Mouse (Mus musculus) liver, embryonic 14.5 days (tissue): ENCODE results near the gene BC055324. TPM values are rescaled to one million over a fixed set of nuclear protein-coding genes. Genes with fewer than 3 reads are reported as not detected.

ENCODE experiments used
- ATAC-seq: fragments of 200-750 bp; cut with Nextera tagmentation; 2 replicates; pipeline ENCODE4 v1.8.0; 2017; ENCODE audit warnings: moderate number of reproducible peaks, mild to moderate bottlenecking, moderate library complexity; ENCODE audit not compliant: insufficient read depth
- DNase-seq, 3 experiments: peaks; one replicate each; pipeline ENCODE4 v3.0.0-alpha.2; 2012 to 2013; ENCODE audit warnings: low read depth in 3 of 3, low spot score in 3 of 3
- H3K27ac ChIP-seq: fragments of 300-500 bp; sonication (generic); 2 replicates; pipeline ENCODE4 v1.5.1; 2014; ENCODE audit warnings: moderate library complexity, mild to moderate bottlenecking, control low read depth, inconsistent platforms
- H3K27me3 ChIP-seq: fragments of 300-500 bp; sonication (generic); 2 replicates; pipeline ENCODE4 v1.6.1; 2014; ENCODE audit warnings: mild to moderate bottlenecking, low read length, moderate library complexity; ENCODE audit not compliant: control insufficient read depth, insufficient read depth
- H3K36me3 ChIP-seq: fragments of 300-500 bp; sonication (generic); replicated peaks from 2 replicates; pipeline ENCODE4 v1.6.1; 2014; ENCODE audit warnings: low read depth; ENCODE audit not compliant: control insufficient read depth, insufficient read depth
- H3K4me1 ChIP-seq, 2 experiments: fragments of 200-500 bp in 1 of 2; fragments of 300-500 bp in 1 of 2; sonication (generic) in 1 of 2; replicated peaks; 2 replicates each; pipeline ENCODE4 v1.6.1; 2012 to 2014; ENCODE audit warnings: antibody characterized with exemption in 1 of 2, inconsistent platforms in 1 of 2, low read length in 1 of 2; ENCODE audit not compliant: control insufficient read depth in 2 of 2, insufficient read depth in 2 of 2
- H3K4me2 ChIP-seq: fragments of 300-500 bp; sonication (generic); 2 replicates; pipeline ENCODE4 v1.6.1; 2014; ENCODE audit warnings: low read depth, mild to moderate bottlenecking, control low read depth, moderate library complexity
- H3K4me3 ChIP-seq, 2 experiments: fragments of 200-500 bp in 1 of 2; fragments of 300-500 bp in 1 of 2; sonication (generic) in 1 of 2; 2 replicates each; pipeline ENCODE4 v1.5.1; 2012 to 2014; ENCODE audit warnings: low read depth in 2 of 2, low read length in 2 of 2, mild to moderate bottlenecking in 2 of 2, control low read depth in 1 of 2, inconsistent platforms in 1 of 2, moderate library complexity in 1 of 2; ENCODE audit not compliant: insufficient read depth in 1 of 2
- H3K9ac ChIP-seq: fragments of 300-500 bp; sonication (generic); replicated peaks from 2 replicates; pipeline ENCODE4 v1.6.1; 2014; ENCODE audit warnings: mild to moderate bottlenecking, control low read depth, moderate library complexity
- H3K9me3 ChIP-seq: fragments of 300-500 bp; sonication (generic); 2 replicates; pipeline ENCODE4 v1.6.1; 2016; ENCODE audit warnings: low read length, mixed read lengths; ENCODE audit not compliant: control insufficient read depth
- CTCF ChIP-seq: IDR thresholded peaks from 2 replicates; pipeline ENCODE4 v1.5.1; 2016; ENCODE audit warnings: antibody characterized with exemption, low read depth, control low read depth
- EP300 ChIP-seq: IDR thresholded peaks from 2 replicates; pipeline ENCODE4 v1.6.1; 2016; ENCODE audit warnings: antibody characterized with exemption, low read depth
- WGBS: fragments of 180-500 bp; shearing (Covaris S2); extraction: QIAGEN DNeasy Blood & Tissue Kit; methylation state at CpG from one replicate; pipeline ENCODE4 v1.1.7; 2014; ENCODE audit not compliant: insufficient replicate concordance; 5-methylcytosine and 5-hydroxymethylcytosine counted together
- polyA plus RNA-seq, 2 experiments: library from polyadenylated mRNA; depleted of rRNA in 1 of 2; stranded (reverse) in 1 of 2; unstranded in 1 of 2; fragments of >200 nt; fragmentation: Nextera tagmentation in 1 of 2; extraction: Ambion mirVana in 1 of 2; gene quantifications; 2 replicates each; pipeline versions ENCODE4 v1.2.1 to v1.2.3; 2012 to 2014

The BC055324 gene
- polyA plus RNA-seq, 2 experiments = 7.9 to 10.0 TPM

DNA sequence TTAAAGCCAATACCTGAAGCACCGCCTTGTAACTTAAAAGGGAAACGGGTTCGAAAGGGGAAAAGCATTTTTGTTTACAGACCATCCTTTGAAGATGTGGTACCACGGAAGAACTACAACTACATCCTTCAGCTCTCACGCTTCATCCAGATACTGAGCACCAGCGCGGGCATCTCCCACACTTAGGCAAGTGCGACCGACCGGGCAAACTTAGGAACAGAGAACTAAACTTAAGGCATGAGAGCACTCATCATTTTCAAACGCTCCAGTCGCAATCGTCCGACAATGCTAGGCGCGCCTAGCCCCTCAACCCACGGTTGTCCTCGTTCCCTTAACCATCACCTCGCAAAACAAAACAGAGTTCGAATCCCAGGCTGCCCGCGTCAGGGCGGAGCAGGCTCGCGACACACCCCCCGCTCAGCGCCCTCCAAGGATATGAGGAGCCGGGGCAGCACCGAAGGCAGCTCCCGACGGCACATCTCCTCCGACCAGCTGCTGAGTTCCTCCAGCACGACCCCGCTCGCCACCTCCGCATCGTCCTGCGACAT, 349 bp downstream of the BC055324 start:
- Histone ChIP-seq H3K4me1 (peaks cover 5 to 6% of the 10 kb centered on the region in 2 experiments; a peak in 3 of 4 replicates), H3K36me3 (no peaks in the 10 kb centered on the region), H3K9me3 (no peaks in the 10 kb centered on the region), H3K27me3 (no peaks in the 10 kb centered on the region), H3K27ac (no peak overlapping the region), H3K4me2 (peak overlapping the region; percentile 80), H3K4me3 (peak overlapping the region; percentile 64 to 93), H3K9ac (peak overlapping the region; percentile 61)
- DNase-seq (no peak), ATAC-seq (peak; percentile 83)
- TF ChIP-seq CTCF (no peak), EP300 (no peak)
- WGBS = 2% methylated on average over 38 of the region's 38 CpGs

GRCm38 (mm10) chr1:163992371-163992770, 2.2 kb downstream of the BC055324 start:
- ATAC-seq = no peak
- WGBS = 76% methylated on average over 4 of the region's 4 CpGs

DNA sequence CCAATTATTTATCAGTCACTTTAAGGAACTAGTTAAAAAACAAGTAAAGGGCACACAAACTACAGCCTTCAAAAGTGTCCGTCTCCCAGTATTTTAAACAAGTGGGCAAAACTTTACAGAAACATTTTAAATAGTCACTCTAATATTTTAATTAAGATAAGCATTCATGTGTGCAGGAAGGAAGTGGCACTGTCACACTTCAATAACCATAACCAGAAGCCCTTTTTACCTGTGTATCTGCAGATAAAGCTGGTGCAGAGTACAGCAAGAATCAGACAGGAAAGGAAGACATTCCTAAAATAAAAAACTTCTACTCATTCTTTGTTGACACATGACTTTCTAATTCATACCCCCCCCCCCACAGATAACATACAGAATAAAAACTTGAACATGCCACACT, 18.1 kb downstream of the BC055324 start:
- DNase-seq (no peak), ATAC-seq (no peak)
- WGBS = 68% methylated on average over 1 of the region's 1 CpGs
- H3K4me2 ChIP-seq = no peak overlapping the region
- no peaks in the 10 kb centered on the region for H3K4me1 ChIP-seq
- no peak overlapping the region for H3K4me3 ChIP-seq
- H3K27me3 ChIP-seq = no peaks in the 10 kb centered on the region
- H3K36me3 ChIP-seq = peaks cover 3% of the 10 kb centered on the region; the same call in 1 of the 2 replicates
- no peaks in the 10 kb centered on the region for H3K9me3 ChIP-seq
- no peak overlapping the region for H3K27ac ChIP-seq
- TF ChIP-seq EP300 = no peak
- TF ChIP-seq CTCF = no peak
- no peak overlapping the region for H3K9ac ChIP-seq

More at GRCm38 (mm10) chr1:163992371-163992770, 2.2 kb downstream of the BC055324 start:
- Histone ChIP-seq H3K9me3 (no peaks in the 10 kb centered on the region), H3K27ac (no peak overlapping the region), H3K36me3 (no peaks in the 10 kb centered on the region; the same call in 1 of the 2 replicates), H3K27me3 (no peaks in the 10 kb centered on the region), H3K9ac (no peak overlapping the region), H3K4me3 (peak overlapping the region in 1 of 2 experiments; percentile 17; a peak in 1 of 4 replicates), H3K4me2 (no peak overlapping the region), H3K4me1 (peaks cover 5 to 6% of the 10 kb centered on the region in 2 experiments; a peak in 3 of 4 replicates)
- TF ChIP-seq CTCF (no peak), EP300 (no peak)
- DNase-seq = no peak

DNA sequence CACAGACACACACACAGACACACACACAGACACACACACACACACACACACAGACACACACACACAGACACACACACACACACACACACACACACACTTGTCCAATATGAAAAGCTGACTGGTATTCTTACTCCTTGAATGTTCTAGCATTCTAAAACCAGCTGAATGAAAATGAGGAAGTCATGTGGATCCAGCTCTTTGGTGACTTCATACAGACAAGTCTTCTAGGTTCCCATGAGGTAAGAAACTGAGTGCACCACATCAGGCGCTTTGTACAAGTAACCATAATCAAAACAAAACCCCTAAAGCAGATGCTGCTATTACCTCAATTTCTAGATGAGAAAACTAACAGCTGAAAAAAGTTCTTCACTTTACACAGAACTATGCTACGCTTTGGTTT, 19.5 kb downstream of the BC055324 start:
- Histone ChIP-seq H3K4me3 (no peak overlapping the region), H3K9ac (no peak overlapping the region), H3K36me3 (peaks cover 3% of the 10 kb centered on the region; the same call in 1 of the 2 replicates), H3K9me3 (no peaks in the 10 kb centered on the region), H3K27ac (no peak overlapping the region), H3K4me1 (no peaks in the 10 kb centered on the region), H3K4me2 (no peak overlapping the region), H3K27me3 (no peaks in the 10 kb centered on the region)
- DNase-seq = no peak
- ATAC-seq = no peak
- WGBS = 76% methylated on average over 2 of the region's 2 CpGs
- TF ChIP-seq EP300 = no peak

DNA sequence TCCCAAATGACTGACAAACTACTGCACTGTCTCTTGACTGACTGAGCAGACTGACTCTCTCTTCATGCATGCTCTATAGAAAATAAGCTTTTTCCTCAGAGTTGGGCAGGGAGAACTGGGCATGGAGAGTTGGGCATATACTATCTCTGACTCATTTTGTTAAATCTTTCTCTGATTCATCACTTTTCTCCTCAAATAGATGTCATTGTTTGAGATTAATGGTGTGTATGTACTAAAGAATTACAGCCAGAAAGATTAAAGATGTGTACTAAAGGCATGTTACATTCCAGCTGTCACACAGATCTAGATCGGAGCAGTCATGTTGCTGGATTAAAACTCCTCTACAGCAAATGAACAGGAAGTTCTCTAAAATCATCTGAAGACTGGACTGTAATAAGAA, 20.1 kb downstream of the BC055324 start:
- no peak overlapping the region for H3K4me3 ChIP-seq
- no peaks in the 10 kb centered on the region for H3K4me1 ChIP-seq
- H3K27me3 ChIP-seq = no peaks in the 10 kb centered on the region
- no peak overlapping the region for H3K9ac ChIP-seq
- no peaks in the 10 kb centered on the region for H3K9me3 ChIP-seq
- no peak overlapping the region for H3K27ac ChIP-seq
- peaks cover 3% of the 10 kb centered on the region for H3K36me3 ChIP-seq
- no peak for DNase-seq
- H3K4me2 ChIP-seq = no peak overlapping the region
- TF ChIP-seq CTCF (no peak), EP300 (no peak)
- WGBS = 83% methylated on average over 1 of the region's 1 CpGs
- ATAC-seq = no peak
